Mouse (Mus musculus): ENCODE measurements at regions not wholly inside any gene's neighbourhood (a gene's known extent, or its start where the extent isn't known, plus 50 kb on each side); places are given as distances from the start of the nearest gene placed in this dataset. TPM values are rescaled to one million over a fixed set of nuclear protein-coding genes. Genes with fewer than 3 reads are reported as not detected.

GRCm38 (mm10) chr13:6473401-6474190, 74.4 kb upstream of the Pitrm1 start:
- H3K4me3 ChIP-seq, result no peak overlapping the region
- H3K4me1 ChIP-seq, result no peaks in the 10 kb centered on the region
- no peak overlapping the region for H3K4me2 ChIP-seq
- no peak overlapping the region for H3K27ac ChIP-seq
- no peaks in the 10 kb centered on the region for H3K9me3 ChIP-seq
- H3K36me3 ChIP-seq, result no peaks in the 10 kb centered on the region
- 71% methylated on average over 12 of the region's 12 CpGs for WGBS
- ATAC-seq (ENCODE audit: borderline replicate concordance, extremely low read depth, low FRiP score, low TSS enrichment), result no peak
- no peaks in the 10 kb centered on the region for H3K27me3 ChIP-seq
- no peak overlapping the region for H3K9ac ChIP-seq

- Histone ChIP-seq H3K9me3 (no peaks in the 10 kb centered on the region), H3K4me2 (no peak overlapping the region), H3K27ac (no peak overlapping the region), H3K36me3 (no peaks in the 10 kb centered on the region), H3K9ac (no peak overlapping the region), H3K4me1 (no peaks in the 10 kb centered on the region), H3K27me3 (no peaks in the 10 kb centered on the region), H3K4me3 (no peak overlapping the region)
- 70% methylated on average over 6 of the region's 6 CpGs for WGBS
- no peak for ATAC-seq (ENCODE audit: borderline replicate concordance, extremely low read depth, low FRiP score, low TSS enrichment)
Observed at GRCm38 (mm10) chr13:6479667-6480066, 68.3 kb upstream of the Pitrm1 start.

DNA sequence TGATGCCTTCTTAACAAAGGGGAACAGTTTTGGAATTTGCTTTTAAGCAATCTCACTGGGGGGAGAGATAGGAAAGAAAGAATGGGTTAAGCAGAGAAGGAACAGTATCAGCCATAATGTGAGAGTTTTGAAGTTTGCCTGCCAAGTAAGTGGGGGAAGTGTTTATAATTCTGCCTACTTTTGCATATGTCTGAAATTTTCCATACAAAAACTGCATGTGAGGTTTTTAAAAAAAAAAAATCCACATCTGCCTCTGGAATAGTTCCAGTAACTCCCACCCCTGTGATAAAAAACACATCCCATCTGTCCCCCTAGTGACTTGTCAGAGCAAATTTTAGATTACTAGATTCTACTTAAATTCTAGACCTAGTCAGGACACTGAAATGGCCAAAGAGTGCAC, 63.5 kb upstream of the Pitrm1 start:
- Histone ChIP-seq H3K9ac (no peak overlapping the region), H3K9me3 (no peaks in the 10 kb centered on the region), H3K4me2 (no peak overlapping the region), H3K4me1 (no peaks in the 10 kb centered on the region), H3K27ac (no peak overlapping the region), H3K27me3 (no peaks in the 10 kb centered on the region), H3K4me3 (no peak overlapping the region), H3K36me3 (no peaks in the 10 kb centered on the region)
- ATAC-seq (ENCODE audit: borderline replicate concordance, extremely low read depth, low FRiP score, low TSS enrichment), result no peak

DNA sequence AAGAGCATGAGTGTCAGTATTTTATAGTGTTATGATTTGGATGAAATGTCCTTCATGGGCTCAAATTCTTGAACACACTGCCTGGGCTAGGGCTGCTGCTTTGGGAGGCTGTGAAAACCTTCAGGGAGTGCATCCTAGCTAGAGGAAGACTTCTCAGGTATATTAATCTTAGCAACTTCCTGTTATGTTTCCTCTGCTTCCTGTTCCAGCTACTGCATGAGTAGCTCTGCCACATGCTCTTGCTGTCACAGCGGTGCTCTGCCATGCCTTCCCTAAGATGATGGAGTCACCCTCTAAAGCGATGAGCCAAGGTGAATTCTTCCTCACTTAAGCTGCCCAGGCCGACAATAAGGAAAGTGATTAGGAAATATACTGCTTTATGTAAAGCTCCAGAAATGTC, 60.1 kb upstream of the Pitrm1 start:
- H3K9me3 ChIP-seq, result no peaks in the 10 kb centered on the region
- no peak overlapping the region for H3K4me3 ChIP-seq
- no peaks in the 10 kb centered on the region for H3K27me3 ChIP-seq
- H3K27ac ChIP-seq, result no peak overlapping the region
- H3K9ac ChIP-seq, result no peak overlapping the region
- H3K36me3 ChIP-seq, result no peaks in the 10 kb centered on the region
- WGBS, result 76% methylated on average over 3 of the region's 3 CpGs
- no peaks in the 10 kb centered on the region for H3K4me1 ChIP-seq
- ATAC-seq (ENCODE audit: borderline replicate concordance, extremely low read depth, low FRiP score, low TSS enrichment), result no peak
- no peak overlapping the region for H3K4me2 ChIP-seq

GRCm38 (mm10) chr13:6492916-6493619, 54.9 kb upstream of the Pitrm1 start:
- H3K36me3 ChIP-seq, result no peaks in the 10 kb centered on the region
- no peaks in the 10 kb centered on the region for H3K27me3 ChIP-seq
- no peak overlapping the region for H3K4me3 ChIP-seq
- no peak overlapping the region for H3K9ac ChIP-seq
- WGBS, result 42% methylated on average over 5 of the region's 5 CpGs
- H3K4me2 ChIP-seq, result no peak overlapping the region
- no peaks in the 10 kb centered on the region for H3K4me1 ChIP-seq
- no peaks in the 10 kb centered on the region for H3K9me3 ChIP-seq
- ATAC-seq (ENCODE audit: borderline replicate concordance, extremely low read depth, low FRiP score, low TSS enrichment), result no peak
- no peak overlapping the region for H3K27ac ChIP-seq

Small RNAs in the stretch of these regions (microRNA-seq; reads per million reads assigned to microRNA genes)
- gene Gm26259, result not detected
